Mouse (Mus musculus) frontal cortex, adult (tissue): ENCODE results near the gene Krtap28-10.
"Not testable (repeated sequence)": the region's sequence is repeated elsewhere in the genome, so short reads cannot be mapped to it uniquely, and the experiment has no call there.

Source experiments
- ATAC-seq: cut with Nextera tagmentation; 2 replicates; pipeline ENCODE4 v1.9.2; 2017; ENCODE audit warnings: mild to moderate bottlenecking, moderate library complexity, mixed read lengths; ENCODE audit not compliant: low TSS enrichment

The Krtap28-10 gene

DNA sequence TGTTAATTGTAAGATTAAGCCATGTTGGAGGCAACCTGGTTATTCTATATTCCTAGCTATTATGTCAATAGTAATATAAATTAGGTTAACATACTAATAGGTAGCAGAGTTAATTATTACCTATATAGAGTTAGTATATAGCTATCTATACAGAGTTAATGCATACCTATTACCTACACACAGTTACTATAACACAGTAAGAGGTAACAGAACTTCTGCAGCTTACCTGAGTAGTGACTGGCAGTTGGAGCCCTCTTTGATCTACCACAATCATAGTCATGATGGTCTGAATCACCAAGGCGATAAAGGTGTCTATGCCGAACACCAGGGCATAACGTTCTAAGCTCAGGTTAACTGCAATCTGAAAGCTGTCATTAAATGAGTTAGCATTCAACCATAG is 27.8 kb downstream of the Krtap28-10 start:
- no peak for ATAC-seq

DNA sequence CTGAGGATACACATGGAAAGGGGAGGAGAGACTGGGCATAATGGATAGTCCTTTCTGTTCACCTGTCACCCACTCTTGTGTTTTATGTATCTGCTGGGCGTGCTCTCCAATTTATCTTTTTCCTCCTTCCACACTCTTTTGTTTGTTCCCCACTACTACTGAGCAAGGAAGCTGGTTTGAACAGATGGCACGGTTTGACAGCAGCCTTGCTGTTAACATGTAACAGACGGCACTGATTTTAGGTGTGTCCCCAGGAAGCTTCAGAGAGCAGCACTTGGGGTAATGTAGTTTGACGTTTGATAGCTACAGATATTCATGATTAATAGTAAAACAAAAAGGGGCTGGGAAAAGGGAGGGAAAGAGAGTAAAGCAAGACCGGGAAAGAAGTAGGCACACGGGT is 34.8 kb downstream of the Krtap28-10 start:
- peak; percentile 31; the same call in 1 of the 2 replicates for ATAC-seq

DNA sequence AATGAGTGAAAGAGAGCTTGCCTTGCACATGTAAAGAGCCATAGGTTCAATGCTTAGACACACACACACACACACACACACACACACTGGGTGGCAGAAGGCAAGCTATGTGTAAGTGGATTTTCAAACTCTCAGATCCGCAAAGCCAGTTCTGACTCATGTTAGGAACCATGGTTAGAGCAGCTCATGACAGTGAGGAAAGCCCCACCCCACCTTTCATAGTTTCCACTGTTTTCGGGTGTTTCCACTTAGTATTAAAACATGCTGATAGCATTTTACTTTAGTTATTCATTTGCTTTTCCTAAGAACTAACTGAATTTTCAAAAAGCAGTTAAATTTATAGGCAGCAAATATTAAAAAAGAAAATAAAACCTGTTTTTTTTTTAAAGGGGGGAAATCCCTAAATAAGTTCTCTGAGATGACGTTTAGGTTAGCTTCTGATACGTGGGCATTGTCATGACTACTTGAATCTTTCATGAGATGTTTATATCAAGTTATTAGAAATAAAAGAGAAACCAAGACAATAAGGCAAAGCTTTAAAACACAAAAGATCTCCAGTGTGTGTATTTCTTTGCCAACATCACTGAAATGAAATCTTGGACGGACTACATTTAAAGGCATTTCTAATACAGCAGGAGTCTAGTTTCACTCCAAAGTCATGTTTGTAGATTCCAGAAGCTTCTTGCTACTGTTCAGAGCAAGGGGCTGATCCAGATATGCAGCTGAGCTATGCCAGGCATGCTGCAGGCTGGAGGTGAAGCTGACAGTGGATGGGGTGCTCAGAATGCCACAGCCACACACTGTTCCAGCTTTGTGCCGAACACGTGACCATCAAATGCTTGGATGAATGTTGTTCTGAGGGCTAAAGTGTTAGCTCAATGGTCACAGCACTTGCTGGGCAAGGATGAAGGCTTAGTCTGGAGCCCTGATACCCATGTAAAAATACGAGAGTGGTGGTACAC is 35.8 kb downstream of the Krtap28-10 start:
- ATAC-seq, result no peak

DNA sequence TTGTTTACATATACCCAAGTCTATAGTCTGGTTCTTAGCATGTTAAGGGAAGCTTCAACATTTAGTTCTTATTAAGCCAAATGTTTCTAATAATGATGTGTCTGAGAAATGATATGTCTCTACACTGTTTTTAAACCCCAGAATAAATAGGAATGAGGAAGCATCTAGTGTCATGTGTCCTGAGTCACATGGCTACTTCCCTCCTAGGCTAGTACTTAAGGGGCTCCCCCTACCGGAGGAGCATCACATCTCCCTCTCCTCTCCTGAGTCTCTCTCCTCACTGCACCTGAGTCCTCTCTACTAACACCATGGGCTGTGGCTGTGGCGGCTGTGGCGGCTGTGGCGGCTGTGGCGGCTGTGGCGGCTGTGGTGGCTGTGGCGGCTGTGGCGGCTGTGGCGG is 42.0 kb downstream of the Krtap28-10 start, which contains the start of gene Gm47959:
Gm47959 (plus strand) TSS at position 243 of the 400 bp plus-strand sequence.
- ATAC-seq, result not testable (repeated sequence)

DNA sequence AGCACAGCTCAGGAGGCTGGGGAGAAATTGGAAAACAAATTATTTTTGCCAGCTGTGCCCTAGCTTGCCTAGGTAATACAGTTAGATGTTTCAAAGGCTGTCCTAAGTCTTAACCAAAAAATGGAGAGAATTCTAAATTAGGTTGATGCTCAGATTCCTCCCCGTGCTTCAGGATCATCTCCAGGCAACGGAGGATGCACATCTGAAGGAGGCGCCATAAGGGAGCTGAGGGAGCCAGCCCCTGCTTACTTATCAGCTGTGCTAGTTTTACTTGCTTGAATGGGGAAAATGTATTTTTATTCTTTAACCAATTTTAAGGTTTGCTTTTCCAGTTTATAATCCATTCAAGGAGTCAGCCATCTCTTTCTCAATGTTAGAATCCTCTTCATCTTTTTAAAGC is 48.3 kb downstream of the Krtap28-10 start:
- peak; percentile 81 for ATAC-seq

DNA sequence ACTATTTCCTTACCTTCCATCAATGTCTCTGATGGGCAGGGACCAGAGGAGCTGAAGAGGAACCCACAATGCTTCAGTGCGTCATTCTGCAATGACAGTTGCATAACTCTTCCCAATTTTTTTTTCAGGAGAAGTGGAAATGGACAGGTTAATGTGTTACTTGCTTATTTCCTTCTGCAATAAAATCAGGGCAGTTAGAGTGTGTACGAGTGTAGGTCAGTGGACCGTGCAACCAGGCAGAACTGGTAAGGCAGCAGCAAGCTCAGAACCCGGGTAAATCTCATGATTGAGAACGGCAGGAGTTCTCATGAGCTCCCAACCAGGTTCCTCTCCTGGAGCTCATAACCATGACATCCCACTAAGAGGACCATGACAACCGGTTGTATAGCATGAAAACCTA is 50.2 kb downstream of the Krtap28-10 start:
- no peak for ATAC-seq

DNA sequence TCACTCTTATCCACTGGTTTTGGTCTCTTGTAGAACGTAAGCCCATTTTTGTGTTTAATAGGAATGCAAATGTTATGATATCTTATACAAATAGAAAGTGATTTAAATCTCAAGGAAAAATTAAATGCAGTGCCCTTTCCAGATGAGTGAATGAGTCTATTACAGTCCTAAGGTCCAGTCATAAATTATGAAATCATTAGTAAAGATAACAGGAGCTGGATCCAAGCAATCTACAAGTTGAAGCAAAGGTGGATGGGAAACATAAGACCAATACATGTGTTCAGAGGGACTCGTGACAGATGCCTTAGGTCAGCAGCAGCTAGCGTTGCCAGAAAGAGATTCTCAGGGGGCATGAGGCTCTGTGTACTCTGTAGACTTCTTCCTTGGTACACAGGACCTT is 50.7 kb downstream of the Krtap28-10 start:
- ATAC-seq, result no peak
